Mouse (Mus musculus) liver, postnatal 0 days (tissue): Measurements from ENCODE around the gene Myo9a. TPM values are rescaled to one million over a fixed set of nuclear protein-coding genes. Genes with fewer than 3 reads are reported as not detected.
A peak's percentile ranks its signal among the peaks of the same experiment; 100 is the strongest.

ENCODE experiments used
- ATAC-seq: fragments of 200-750 bp; cut with Nextera tagmentation; 2 replicates; pipeline ENCODE4 v1.8.0; 2017; ENCODE audit warnings: mild to moderate bottlenecking, moderate library complexity
- DNase-seq: peaks from one replicate; pipeline ENCODE4 v3.0.0-alpha.2; 2016
- H3K27ac ChIP-seq: fragments of 300-500 bp; sonication (generic); 2 replicates; pipeline ENCODE4 v1.5.1; 2014; ENCODE audit warnings: antibody characterized with exemption, moderate library complexity, mild to moderate bottlenecking, low read depth
- H3K27me3 ChIP-seq: fragments of 300-500 bp; sonication (generic); 2 replicates; pipeline ENCODE4 v1.6.1; 2014; ENCODE audit warnings: low read length, control low read depth, mixed read lengths; ENCODE audit not compliant: insufficient read depth
- H3K36me3 ChIP-seq: fragments of 300-500 bp; sonication (generic); replicated peaks from 2 replicates; pipeline ENCODE4 v1.6.1; 2014; ENCODE audit warnings: mild to moderate bottlenecking, control low read depth, low read length, moderate library complexity, mixed read lengths; ENCODE audit not compliant: insufficient read depth
- H3K4me1 ChIP-seq: fragments of 300-500 bp; sonication (generic); 2 replicates; pipeline ENCODE4 v1.6.1; 2014; ENCODE audit warnings: antibody characterized with exemption, mild to moderate bottlenecking, control low read depth; ENCODE audit not compliant: insufficient read depth
- H3K4me2 ChIP-seq: fragments of 300-500 bp; sonication (generic); 2 replicates; pipeline ENCODE4 v1.6.1; 2014; ENCODE audit warnings: low read depth, mild to moderate bottlenecking, low read length, moderate library complexity, mixed read lengths
- H3K4me3 ChIP-seq: fragments of 300-500 bp; sonication (generic); 2 replicates; pipeline ENCODE4 v1.5.1; 2014; ENCODE audit warnings: low read depth, low read length
- H3K9ac ChIP-seq: fragments of 300-500 bp; sonication (generic); replicated peaks from 2 replicates; pipeline ENCODE4 v1.6.1; 2014; ENCODE audit warnings: mild to moderate bottlenecking, moderate library complexity
- H3K9me3 ChIP-seq: fragments of 300-500 bp; sonication (generic); 2 replicates; pipeline ENCODE4 v1.6.1; 2016; ENCODE audit warnings: mild to moderate bottlenecking, control low read depth, low read length, mixed read lengths
- CTCF ChIP-seq: sonication (generic); IDR thresholded peaks from 2 replicates; pipeline ENCODE4 v1.5.1; 2016; ENCODE audit warnings: antibody characterized with exemption, low read depth
- EP300 ChIP-seq: IDR thresholded peaks from 2 replicates; pipeline ENCODE4 v1.6.1; 2016; ENCODE audit warnings: antibody characterized with exemption, low read depth, mild to moderate bottlenecking
- WGBS: fragments of 180-500 bp; shearing (Covaris S2); extraction: QIAGEN DNeasy Blood & Tissue Kit; methylation state at CpG from one replicate; pipeline ENCODE4 v1.1.7; 2014; ENCODE audit not compliant: insufficient replicate concordance; 5-methylcytosine and 5-hydroxymethylcytosine counted together
- polyA plus RNA-seq: library from polyadenylated mRNA; unstranded; fragments of >200 nt; fragmentation: Nextera tagmentation; extraction: Ambion mirVana; gene quantifications from 2 replicates; pipeline ENCODE4 v1.2.1, GENCODE M21; 2015

The Myo9a gene
- polyA plus RNA-seq, 1 experiment from 2014 or later: 2.9 TPM

DNA sequence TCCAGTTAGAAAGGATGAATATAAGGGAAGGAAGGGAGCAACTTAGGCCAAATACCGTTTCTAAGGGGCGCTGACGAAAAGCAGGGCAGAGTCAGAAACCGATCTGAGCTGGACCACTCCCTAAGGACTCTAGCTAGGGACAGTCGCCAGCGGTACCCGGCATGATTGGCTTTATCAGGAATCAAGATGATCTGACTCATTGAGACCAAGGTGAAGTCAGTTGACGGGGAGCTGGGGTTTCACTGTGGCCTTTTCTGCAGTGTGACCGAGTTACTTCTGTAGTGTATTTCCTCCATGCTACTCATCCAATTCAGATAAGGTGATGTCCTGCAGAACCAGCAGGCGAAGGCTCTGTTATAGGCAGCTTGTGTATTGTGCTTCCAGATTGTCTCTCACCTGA, 214.3 kb downstream of the Myo9a start:
- H3K4me3 ChIP-seq: no peak overlapping the region
- H3K27ac ChIP-seq: no peak overlapping the region
- 0 out of 2 replicates have a peak, but pooled peaks cover 2% of the 10 kb centered on the region for H3K27me3 ChIP-seq
- no peaks in the 10 kb centered on the region for H3K9me3 ChIP-seq
- H3K4me1 ChIP-seq: no peaks in the 10 kb centered on the region
- ATAC-seq (no peak), DNase-seq (no peak)
- H3K9ac ChIP-seq: no peak overlapping the region
- no peak overlapping the region for H3K4me2 ChIP-seq
- no peaks in the 10 kb centered on the region for H3K36me3 ChIP-seq
- WGBS: 77% methylated on average over 10 of the region's 10 CpGs
- TF ChIP-seq EP300: no peak
- TF ChIP-seq CTCF: no peak

DNA sequence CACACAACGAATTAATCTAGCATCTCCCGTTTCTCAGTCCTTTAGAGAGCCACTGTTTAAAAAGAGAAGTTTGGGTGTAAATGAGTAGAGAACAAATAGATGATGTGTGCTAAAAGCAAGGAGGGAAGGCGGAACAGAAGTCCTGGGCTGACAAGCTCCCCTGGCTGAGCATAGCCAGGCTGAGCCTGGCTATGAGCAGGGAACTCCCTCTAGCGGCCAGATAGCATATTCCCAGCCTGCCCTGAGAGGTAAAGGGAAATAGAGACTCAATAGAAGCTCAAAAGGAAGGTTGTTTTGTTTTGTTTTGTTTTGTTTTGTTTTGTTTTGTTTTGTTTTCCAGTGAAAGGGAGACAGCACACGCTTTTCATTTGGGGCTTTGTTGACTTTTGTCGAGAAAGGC, 218.7 kb downstream of the Myo9a start:
- TF ChIP-seq EP300: no peak
- TF ChIP-seq CTCF: peak; percentile 84
- DNase-seq: peak; percentile 51
- Histone ChIP-seq H3K9me3 (no peaks in the 10 kb centered on the region), H3K4me2 (no peak overlapping the region), H3K4me1 (no peaks in the 10 kb centered on the region), H3K4me3 (no peak overlapping the region), H3K27me3 (0 out of 2 replicates have a peak, but pooled peaks cover 5% of the 10 kb centered on the region), H3K36me3 (no peaks in the 10 kb centered on the region), H3K27ac (no peak overlapping the region), H3K9ac (no peak overlapping the region)
- 22% methylated on average over 6 of the region's 6 CpGs for whole genome bisulfite sequencing
- ATAC-seq: no peak

DNA sequence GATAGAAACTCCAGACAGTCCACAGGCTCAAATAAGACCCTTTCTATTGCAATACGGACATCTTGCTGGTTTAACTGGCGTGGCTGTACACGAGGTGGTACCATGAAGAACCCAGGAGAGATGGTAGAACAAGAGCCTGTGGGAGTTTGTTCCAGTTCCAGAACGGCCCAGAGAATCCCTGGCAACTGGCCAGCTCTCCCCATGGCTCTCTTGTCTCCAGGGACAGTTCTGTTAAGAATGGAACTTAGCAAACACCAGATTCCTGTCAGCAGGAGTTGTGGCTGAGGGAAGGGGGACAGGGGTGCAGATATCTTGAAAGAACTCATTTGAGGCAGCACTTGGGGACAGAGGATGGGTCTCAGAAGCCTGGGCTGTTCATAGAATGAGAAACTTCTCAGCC, 220.6 kb downstream of the Myo9a start:
- no peak overlapping the region for H3K27ac ChIP-seq
- no peak overlapping the region for H3K4me3 ChIP-seq
- H3K4me1 ChIP-seq: no peaks in the 10 kb centered on the region
- TF ChIP-seq EP300: no peak
- no peak for TF ChIP-seq CTCF
- no peaks in the 10 kb centered on the region for H3K9me3 ChIP-seq
- no peaks in the 10 kb centered on the region for H3K36me3 ChIP-seq
- WGBS: 60% methylated on average over 4 of the region's 4 CpGs
- H3K9ac ChIP-seq: no peak overlapping the region
- ATAC-seq (no peak), DNase-seq (no peak)
- 0 out of 2 replicates have a peak, but pooled peaks cover 5% of the 10 kb centered on the region for H3K27me3 ChIP-seq
- no peak overlapping the region for H3K4me2 ChIP-seq

Other genes starting within 250 kb of the Myo9a start
- 27.9 and 31.0 TPM in 2 replicates for gene Hexa, start 211.4 kb upstream of the Myo9a start, polyA plus RNA-seq
- 0.19 TPM in 2 replicates for gene Tmem202, start 211.0 kb upstream of the Myo9a start, polyA plus RNA-seq
- not detected in 2 replicates for gene Celf6, start 173.0 kb upstream of the Myo9a start, polyA plus RNA-seq
- 3.0 and 3.5 TPM in 2 replicates for gene Parp6, start 133.6 kb upstream of the Myo9a start, polyA plus RNA-seq
- 108 and 117 TPM in 2 replicates for gene Pkm, start 94.5 kb upstream of the Myo9a start, polyA plus RNA-seq
- gene Gramd2, start 70.8 kb upstream of the Myo9a start, polyA plus RNA-seq: 0.21 and 0.22 TPM in 2 replicates
- 1.6 and 2.1 TPM in 2 replicates for gene Senp8, start 186 bp upstream of the Myo9a start, polyA plus RNA-seq
- not detected in 2 replicates for gene Nr2e3, start 209.8 kb downstream of the Myo9a start, polyA plus RNA-seq